Mouse (Mus musculus) hindbrain, embryonic 11.5 days (tissue): Measurements from ENCODE around the gene Commd1. TPM values are rescaled to one million over a fixed set of nuclear protein-coding genes. Genes with fewer than 3 reads are reported as not detected.

Experiments used
- ATAC-seq: fragments of 200-750 bp; cut with Nextera tagmentation; 2 replicates; pipeline ENCODE4 v1.8.0; 2017; ENCODE audit warnings: mild to moderate bottlenecking, moderate TSS enrichment, moderate library complexity; ENCODE audit not compliant: low FRiP score
- DNase-seq: peaks from one replicate; pipeline ENCODE4 v3.0.0-alpha.2; 2015; ENCODE audit warnings: low spot score
- H3K27ac ChIP-seq: fragments of 300-500 bp; sonication (generic); 2 replicates; pipeline ENCODE4 v1.5.1; 2014; ENCODE audit warnings: mild to moderate bottlenecking, low read depth, low read length
- H3K27me3 ChIP-seq: fragments of 300-500 bp; sonication (generic); 2 replicates; pipeline ENCODE4 v1.6.1; 2014; ENCODE audit warnings: mild to moderate bottlenecking, low read length, moderate library complexity, mixed read lengths; ENCODE audit not compliant: control insufficient read depth, insufficient read depth
- H3K36me3 ChIP-seq: fragments of 300-500 bp; sonication (generic); 2 replicates; pipeline ENCODE4 v1.6.1; 2014; ENCODE audit warnings: mild to moderate bottlenecking, low read length, moderate library complexity, mixed read lengths; ENCODE audit not compliant: control insufficient read depth, insufficient read depth
- H3K4me1 ChIP-seq: fragments of 300-500 bp; sonication (generic); replicated peaks from 2 replicates; pipeline ENCODE4 v1.6.1; 2014; ENCODE audit warnings: low read length, mixed read lengths; ENCODE audit not compliant: control insufficient read depth, insufficient read depth
- H3K4me2 ChIP-seq: fragments of 300-500 bp; sonication (generic); replicated peaks from 2 replicates; pipeline ENCODE4 v1.6.1; 2014; ENCODE audit warnings: mild to moderate bottlenecking, low read depth, low read length
- H3K4me3 ChIP-seq: fragments of 300-500 bp; sonication (generic); 2 replicates; pipeline ENCODE4 v1.5.1; 2014; ENCODE audit warnings: low read depth, low read length
- H3K9ac ChIP-seq: fragments of 300-500 bp; sonication (generic); 2 replicates; pipeline ENCODE4 v1.6.1; 2014; ENCODE audit warnings: low read depth, low read length
- H3K9me3 ChIP-seq: fragments of 300-500 bp; sonication (generic); 2 replicates; pipeline ENCODE4 v1.6.1; 2016; ENCODE audit warnings: low read length; ENCODE audit not compliant: control insufficient read depth
- WGBS: fragments of 180-500 bp; shearing (Covaris S2); extraction: QIAGEN DNeasy Blood & Tissue Kit; methylation state at CpG from one replicate; pipeline ENCODE4 v1.1.7; 2014; 5-methylcytosine and 5-hydroxymethylcytosine counted together
- polyA plus RNA-seq: library from polyadenylated mRNA; unstranded; fragments of >200 nt; fragmentation: Nextera tagmentation; extraction: Ambion mirVana; gene quantifications from 2 replicates; pipeline ENCODE4 v1.2.1, GENCODE M21; 2014

Commd1 gene
- polyA plus RNA-seq, 1 experiment from 2014 or later: 411 TPM

DNA sequence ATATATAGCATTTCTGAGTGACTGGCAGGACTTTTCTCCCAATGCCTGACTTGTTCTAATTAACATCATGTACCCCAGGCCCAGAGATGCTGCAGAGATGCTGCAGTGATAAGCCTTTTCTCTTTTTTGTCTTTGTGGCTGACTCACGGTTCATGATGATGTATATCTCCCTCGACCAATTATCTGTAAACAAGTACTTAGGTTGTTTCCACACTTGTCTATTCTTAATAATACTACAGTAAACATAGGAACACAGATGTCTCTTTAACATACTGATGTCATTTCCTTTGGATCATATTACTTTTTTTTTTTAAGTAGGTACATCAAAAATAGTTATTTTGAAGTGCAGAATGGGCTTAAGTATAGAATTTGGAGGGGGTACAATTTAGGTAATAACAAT, 79.3 kb downstream of the Commd1 start:
- no peaks in the 10 kb centered on the region; the same call in 1 of the 2 replicates for H3K36me3 ChIP-seq
- H3K27me3 ChIP-seq: no peaks in the 10 kb centered on the region
- H3K9ac ChIP-seq: no peak overlapping the region
- 80% methylated on average over 2 of the region's 2 CpGs for WGBS
- no peak overlapping the region for H3K4me3 ChIP-seq
- no peak overlapping the region for H3K27ac ChIP-seq
- no peak overlapping the region for H3K4me2 ChIP-seq
- no peaks in the 10 kb centered on the region for H3K4me1 ChIP-seq
- DNase-seq (no peak), ATAC-seq (no peak)
- H3K9me3 ChIP-seq: no peaks in the 10 kb centered on the region

GRCm38 (mm10) chr11:22900041-22900440, 82.1 kb downstream of the Commd1 start:
- H3K9ac ChIP-seq: no peak overlapping the region
- H3K4me1 ChIP-seq: no peaks in the 10 kb centered on the region
- H3K4me2 ChIP-seq: no peak overlapping the region
- no peak for ATAC-seq
- H3K4me3 ChIP-seq: no peak overlapping the region
- 85% methylated on average over 3 of the region's 3 CpGs for WGBS
- no peak overlapping the region for H3K27ac ChIP-seq
- no peaks in the 10 kb centered on the region for H3K9me3 ChIP-seq
- H3K36me3 ChIP-seq: no peaks in the 10 kb centered on the region; the same call in 1 of the 2 replicates
- DNase-seq: no peak
- no peaks in the 10 kb centered on the region for H3K27me3 ChIP-seq

- ATAC-seq (no peak), DNase-seq (no peak)
- H3K9ac ChIP-seq: no peak overlapping the region
- H3K4me2 ChIP-seq: no peak overlapping the region
- H3K9me3 ChIP-seq: no peaks in the 10 kb centered on the region
- H3K27ac ChIP-seq: no peak overlapping the region
- H3K4me1 ChIP-seq: no peaks in the 10 kb centered on the region
- H3K27me3 ChIP-seq: no peaks in the 10 kb centered on the region
- H3K36me3 ChIP-seq: no peaks in the 10 kb centered on the region; the same call in 1 of the 2 replicates
- no peak overlapping the region for H3K4me3 ChIP-seq
- 95% methylated on average over 4 of the region's 4 CpGs for WGBS
Observed at GRCm38 (mm10) chr11:22897642-22898041, 84.5 kb downstream of the Commd1 start.

- ATAC-seq (no peak), DNase-seq (no peak)
- Histone ChIP-seq H3K4me1 (no peaks in the 10 kb centered on the region), H3K9me3 (no peaks in the 10 kb centered on the region), H3K36me3 (no peaks in the 10 kb centered on the region; the same call in 1 of the 2 replicates), H3K9ac (no peak overlapping the region), H3K27me3 (no peaks in the 10 kb centered on the region), H3K27ac (no peak overlapping the region), H3K4me2 (no peak overlapping the region), H3K4me3 (no peak overlapping the region)
- WGBS: 95% methylated on average over 4 of the region's 4 CpGs
Observed at GRCm38 (mm10) chr11:22897127-22897526, 85.1 kb downstream of the Commd1 start.

DNA sequence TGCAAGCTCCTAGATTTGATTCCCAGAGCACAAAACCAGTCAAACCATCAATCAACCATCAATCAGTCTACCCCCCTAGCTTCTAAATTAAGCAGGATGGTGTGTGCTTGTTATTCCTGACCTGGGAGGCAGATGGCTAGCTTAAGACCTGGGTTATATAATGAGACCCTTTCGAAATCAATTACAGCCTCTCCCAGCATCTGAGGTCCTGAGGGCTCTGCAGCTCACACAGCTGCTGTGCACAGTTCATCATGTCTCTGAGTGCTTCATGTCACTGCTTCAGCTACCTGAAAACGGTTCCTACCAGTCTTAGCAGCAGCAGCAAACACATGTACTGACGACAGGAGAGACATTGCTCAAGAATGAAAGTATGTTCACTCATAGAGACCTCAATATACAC, 89.1 kb downstream of the Commd1 start:
- H3K27me3 ChIP-seq: no peaks in the 10 kb centered on the region
- no peak overlapping the region for H3K4me2 ChIP-seq
- no peaks in the 10 kb centered on the region for H3K36me3 ChIP-seq
- no peaks in the 10 kb centered on the region for H3K4me1 ChIP-seq
- WGBS: 61% methylated on average over 3 of the region's 3 CpGs
- no peaks in the 10 kb centered on the region for H3K9me3 ChIP-seq
- DNase-seq (peak; percentile 31), ATAC-seq (peak; percentile 86)
- no peak overlapping the region for H3K9ac ChIP-seq
- H3K4me3 ChIP-seq: no peak overlapping the region
- H3K27ac ChIP-seq: no peak overlapping the region

- Histone ChIP-seq H3K27me3 (no peaks in the 10 kb centered on the region), H3K36me3 (no peaks in the 10 kb centered on the region), H3K27ac (no peak overlapping the region), H3K4me2 (no peak overlapping the region), H3K9ac (no peak overlapping the region), H3K4me3 (no peak overlapping the region), H3K4me1 (no peaks in the 10 kb centered on the region), H3K9me3 (no peaks in the 10 kb centered on the region)
- DNase-seq (no peak), ATAC-seq (no peak)
- 74% methylated on average over 6 of the region's 6 CpGs for WGBS
Observed at GRCm38 (mm10) chr11:22892466-22892865, 89.7 kb downstream of the Commd1 start.

DNA sequence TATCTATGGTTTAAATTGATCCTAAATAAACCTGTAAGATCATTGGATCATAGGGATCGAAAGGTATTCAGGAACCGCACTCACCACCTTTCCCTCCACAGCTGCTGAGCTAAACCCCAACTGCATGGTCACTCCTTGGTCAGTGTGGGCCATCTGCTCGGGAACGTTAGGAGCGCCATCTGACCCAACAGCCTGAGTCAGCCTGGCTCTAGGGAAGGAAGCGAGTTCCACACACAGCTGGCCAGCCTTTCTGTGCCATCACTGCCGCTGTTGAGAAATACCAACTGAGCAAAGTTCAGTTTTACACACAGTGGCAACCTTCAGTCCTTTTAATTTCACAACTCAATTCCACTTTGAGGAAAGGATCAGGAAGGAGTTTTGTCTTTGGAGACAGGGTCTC, 90.3 kb downstream of the Commd1 start:
- DNase-seq: no peak
- H3K27ac ChIP-seq: no peak overlapping the region
- no peak for ATAC-seq
- no peak overlapping the region for H3K9ac ChIP-seq
- no peaks in the 10 kb centered on the region for H3K36me3 ChIP-seq
- H3K4me3 ChIP-seq: no peak overlapping the region
- H3K27me3 ChIP-seq: no peaks in the 10 kb centered on the region
- no peaks in the 10 kb centered on the region for H3K4me1 ChIP-seq
- WGBS: 83% methylated on average over 7 of the region's 7 CpGs
- H3K9me3 ChIP-seq: no peaks in the 10 kb centered on the region
- no peak overlapping the region for H3K4me2 ChIP-seq

DNA sequence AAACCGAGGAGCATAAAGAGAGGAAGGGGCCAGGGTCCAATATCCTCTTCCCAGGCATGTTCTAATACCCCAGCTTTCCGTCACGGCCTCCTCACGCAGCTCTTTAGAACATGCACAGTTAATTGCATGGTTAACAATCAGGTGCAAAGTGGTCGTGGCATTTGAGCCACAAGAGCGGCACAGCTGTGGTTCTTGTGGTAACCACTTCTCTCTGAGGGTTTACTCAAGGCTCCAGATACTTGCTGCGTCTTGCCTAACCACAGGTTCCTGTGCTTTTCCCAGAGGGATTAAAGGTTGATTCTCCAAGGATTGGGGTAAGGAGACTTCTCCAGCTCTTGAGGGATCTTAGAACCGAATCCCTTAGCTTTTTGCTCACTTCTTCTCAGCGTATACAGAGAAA, 90.9 kb downstream of the Commd1 start:
- 85% methylated on average over 9 of the region's 9 CpGs for WGBS
- no peaks in the 10 kb centered on the region for H3K4me1 ChIP-seq
- H3K9me3 ChIP-seq: no peaks in the 10 kb centered on the region
- H3K27me3 ChIP-seq: no peaks in the 10 kb centered on the region
- no peak overlapping the region for H3K27ac ChIP-seq
- no peak overlapping the region for H3K4me3 ChIP-seq
- no peak for ATAC-seq
- DNase-seq: no peak
- H3K9ac ChIP-seq: no peak overlapping the region
- H3K36me3 ChIP-seq: no peaks in the 10 kb centered on the region
- no peak overlapping the region for H3K4me2 ChIP-seq

- ATAC-seq: no peak
- Histone ChIP-seq H3K9ac (no peak overlapping the region), H3K27me3 (no peaks in the 10 kb centered on the region), H3K4me1 (no peaks in the 10 kb centered on the region), H3K4me3 (no peak overlapping the region), H3K27ac (no peak overlapping the region), H3K9me3 (no peaks in the 10 kb centered on the region), H3K4me2 (no peak overlapping the region), H3K36me3 (no peaks in the 10 kb centered on the region)
- 96% methylated on average over 3 of the region's 3 CpGs for WGBS
- DNase-seq: no peak
Observed at GRCm38 (mm10) chr11:22889224-22889623, 93.0 kb downstream of the Commd1 start.
